Mouse (Mus musculus): ENCODE data around the gene Ubqln1. TPM values are rescaled to one million over a fixed set of nuclear protein-coding genes. Genes with fewer than 3 reads are reported as not detected.
"Not testable (repeated sequence)": the region's sequence is repeated elsewhere in the genome, so short reads cannot be mapped to it uniquely, and the experiment has no call there.

Ubqln1 gene
- total RNA-seq, 2 experiments from 2014 or later: 128 to 135 TPM

- no peak for DNase-seq (ENCODE audit: extremely low spot score in 1 of 2, low spot score in 2 of 2)
- intact Hi-C loops (cut with DNase I): no loop called here
Observed at GRCm38 (mm10) chr13:58163343-58163742, 52.1 kb downstream of the Ubqln1 start.

- intact Hi-C loops (cut with DNase I): no loop called here
- DNase-seq (ENCODE audit: extremely low spot score in 1 of 2, low spot score in 2 of 2): no peak
Observed at GRCm38 (mm10) chr13:58160761-58161160, 54.7 kb downstream of the Ubqln1 start.

DNA sequence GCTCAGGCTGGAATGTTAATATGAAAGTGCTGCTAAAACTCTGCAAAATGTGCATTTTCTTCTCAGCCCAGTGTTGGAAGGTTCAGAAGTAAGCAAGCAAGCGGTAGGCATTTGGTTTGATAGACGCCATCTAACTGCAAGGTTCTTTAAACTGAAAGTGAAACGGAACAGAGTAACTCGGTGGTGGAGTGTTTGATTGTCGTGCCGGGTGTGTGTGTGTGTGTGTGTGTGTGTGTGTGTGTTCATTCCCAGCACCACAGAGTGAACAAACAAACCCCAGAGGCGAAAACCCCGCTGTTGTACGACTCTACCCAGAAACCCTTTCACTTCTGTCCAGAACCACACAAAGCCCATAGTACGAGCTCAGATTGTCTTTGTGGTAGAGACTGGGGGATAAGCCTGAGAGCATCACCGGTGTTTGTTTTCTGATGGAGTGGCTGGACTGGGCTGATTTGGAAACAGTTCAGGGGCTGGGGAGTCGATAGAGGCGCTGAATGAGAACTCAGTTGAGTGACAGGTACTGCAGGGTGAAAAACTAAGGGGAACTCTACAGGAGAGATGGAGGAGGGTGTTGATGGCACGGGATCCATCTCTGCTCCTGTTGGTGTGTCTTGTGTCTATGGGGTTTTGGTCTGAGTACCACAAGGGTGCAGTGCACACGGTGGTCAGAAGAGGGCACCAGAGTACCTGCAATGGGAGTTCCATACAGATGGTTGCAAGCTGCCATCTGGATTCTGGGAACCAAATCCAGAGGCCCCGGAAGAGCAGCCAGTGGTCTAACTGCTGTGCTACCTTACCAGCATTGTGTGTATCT, 57.1 kb downstream of the Ubqln1 start:
- intact Hi-C loops (cut with DNase I): loop anchor here (5.0 to 10.0 kb wide), 2 partner anchors 229 to 426 kb away; partner anchors contain the start of gene 2210016F16Rik
- DNase-seq (ENCODE audit: extremely low spot score in 1 of 2, low spot score in 2 of 2): peak; percentile 88 to 89

DNA sequence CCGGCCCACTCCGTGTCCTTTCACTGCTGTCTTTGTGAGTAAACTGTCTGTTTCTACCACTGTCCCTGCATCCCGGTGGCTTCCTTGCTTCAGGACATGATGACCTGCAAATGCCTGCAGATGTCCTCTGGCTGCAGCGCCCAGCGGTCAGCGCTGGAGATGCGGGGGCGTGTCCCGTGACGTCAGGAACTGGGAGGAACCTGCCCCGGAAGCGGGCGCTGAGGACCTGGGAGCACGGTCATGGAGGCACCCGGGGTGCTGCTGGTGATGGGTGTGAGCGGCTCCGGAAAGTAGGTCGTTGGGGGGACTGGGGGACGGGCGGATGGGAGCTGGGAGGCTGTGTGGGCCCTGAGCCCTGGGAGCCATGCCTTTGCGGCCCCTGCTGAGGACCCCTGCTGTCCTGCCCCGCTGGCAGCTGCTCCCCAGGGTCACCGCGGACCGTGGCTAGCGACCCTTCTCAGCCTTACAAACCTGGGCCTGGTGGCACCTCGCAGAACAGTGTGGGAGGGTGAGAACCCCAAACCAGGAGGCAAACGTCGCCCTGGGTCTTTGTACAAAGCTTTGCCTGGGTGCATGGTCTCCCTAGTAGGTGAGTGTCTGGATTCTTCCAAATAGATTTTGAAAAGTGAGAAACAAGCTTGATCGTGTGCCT, 57.9 kb downstream of the Ubqln1 start, which contains the start of gene Idnk:
Gene Idnk, plus strand, starts transcription at position 203 of the 652 bp plus-strand sequence.
- intact Hi-C loops (cut with DNase I): loop anchor here (5.0 to 10.0 kb wide), 2 partner anchors 230 to 427 kb away; partner anchors contain the start of gene 2210016F16Rik
- DNase-seq (ENCODE audit: extremely low spot score in 1 of 2, low spot score in 2 of 2): peak; percentile 72 to 93

- intact Hi-C loops (cut with DNase I): loop anchor here (5.0 to 10.0 kb wide), 2 partner anchors 230 to 428 kb away; partner anchors contain the start of gene 2210016F16Rik
- no peak for DNase-seq (ENCODE audit: extremely low spot score in 1 of 2, low spot score in 2 of 2)
Observed at GRCm38 (mm10) chr13:58157036-58157435, 58.4 kb downstream of the Ubqln1 start.

- intact Hi-C loops (cut with DNase I): loop anchor here (5.0 to 10.0 kb wide), 2 partner anchors 231 to 429 kb away; partner anchors contain the start of gene 2210016F16Rik
- DNase-seq (ENCODE audit: extremely low spot score in 1 of 2, low spot score in 2 of 2): no peak
Observed at GRCm38 (mm10) chr13:58156031-58156430, 59.4 kb downstream of the Ubqln1 start.

GRCm38 (mm10) chr13:58150442-58150841, 65.0 kb downstream of the Ubqln1 start:
- intact Hi-C loops (cut with DNase I): loop anchor here (10.0 kb wide), 1 partner anchor 434 kb away; no protein-coding TSS in a partner anchor
- no peak for DNase-seq (ENCODE audit: extremely low spot score in 1 of 2, low spot score in 2 of 2)

GRCm38 (mm10) chr13:58149629-58150028, 65.8 kb downstream of the Ubqln1 start:
- DNase-seq (ENCODE audit: extremely low spot score in 1 of 2, low spot score in 2 of 2): no peak
- intact Hi-C loops (cut with DNase I): loop anchor here (10.0 kb wide), 1 partner anchor 435 kb away; no protein-coding TSS in a partner anchor

DNA sequence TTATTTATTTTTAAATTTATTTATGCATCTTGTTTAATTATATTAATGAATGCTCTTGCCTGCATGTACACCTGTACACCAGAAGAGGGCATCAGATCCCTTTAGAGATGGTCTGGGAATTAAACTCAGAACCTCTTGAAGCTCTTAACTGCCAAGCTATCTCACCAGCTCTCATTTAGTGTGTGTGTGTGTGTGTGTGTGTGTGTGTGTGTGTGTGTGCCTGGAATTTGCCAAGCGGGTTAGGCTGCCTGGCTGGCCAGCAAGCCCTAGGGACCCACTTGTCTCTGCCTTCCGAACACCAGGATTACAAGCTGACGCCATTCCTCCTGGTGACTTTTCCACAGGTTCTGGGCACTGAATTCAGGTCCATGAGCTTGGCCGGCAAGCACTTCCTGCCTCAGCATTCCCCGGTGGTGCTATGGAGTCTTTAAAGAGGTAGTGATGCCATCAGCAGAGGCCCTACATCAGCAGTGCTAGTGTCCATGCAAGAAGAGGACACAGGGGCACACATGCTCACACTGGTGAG, 66.4 kb downstream of the Ubqln1 start:
- no peak for DNase-seq (ENCODE audit: extremely low spot score in 1 of 2, low spot score in 2 of 2)

GRCm38 (mm10) chr13:58148256-58148831, 67.1 kb downstream of the Ubqln1 start:
- no peak for DNase-seq (ENCODE audit: extremely low spot score in 1 of 2, low spot score in 2 of 2)
- intact Hi-C loops (cut with DNase I): no loop called here

More for the DNA sequence above, 66.4 kb downstream of the Ubqln1 start:
- intact Hi-C loops (cut with DNase I): no loop called here

GRCm38 (mm10) chr13:58147760-58148159, 67.7 kb downstream of the Ubqln1 start:
- intact Hi-C loops (cut with DNase I): no loop called here
- DNase-seq (ENCODE audit: extremely low spot score in 1 of 2, low spot score in 2 of 2): no peak

DNA sequence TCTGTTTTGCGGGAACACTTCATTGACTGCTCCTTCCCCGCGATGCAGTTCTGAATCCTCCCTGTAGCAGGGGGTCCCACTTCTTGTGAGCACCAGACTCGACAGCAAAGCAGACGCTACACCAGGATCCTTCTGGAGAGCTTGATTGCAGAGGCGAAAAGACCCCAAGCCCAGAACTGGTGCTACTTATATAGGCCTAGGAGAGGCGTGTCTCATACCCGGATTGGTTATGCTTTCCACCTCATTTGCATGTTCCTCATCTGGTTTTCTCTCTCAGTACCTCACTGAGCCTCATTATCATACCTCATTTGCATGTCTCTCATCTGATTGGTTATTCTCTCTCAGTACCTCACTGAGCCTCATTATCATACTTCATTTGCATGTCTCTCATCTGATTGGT, 68.8 kb downstream of the Ubqln1 start:
- not testable (repeated sequence) for DNase-seq (ENCODE audit: extremely low spot score in 1 of 2, low spot score in 2 of 2)

DNA sequence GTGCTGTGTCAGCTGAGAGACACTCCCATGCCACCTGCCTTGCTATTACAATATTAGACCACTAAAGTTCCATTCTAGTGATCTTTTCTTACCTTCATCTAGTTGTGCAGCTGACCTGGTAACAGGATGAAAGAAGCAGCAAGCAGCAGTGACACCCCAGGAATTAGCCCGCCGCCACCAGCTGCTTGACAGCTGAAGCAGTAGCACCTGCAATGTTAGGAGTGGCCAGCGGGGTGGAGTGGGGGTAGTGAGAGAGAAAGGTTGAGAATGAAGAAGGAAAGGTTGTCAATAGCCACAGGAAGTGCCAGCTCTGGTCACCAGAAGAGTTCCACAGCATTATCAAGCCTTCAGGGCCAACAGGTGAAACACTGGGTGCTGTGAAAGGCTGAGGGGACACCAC, 83.8 kb downstream of the Ubqln1 start:
- DNase-seq (ENCODE audit: extremely low spot score in 1 of 2, low spot score in 2 of 2): no peak
- intact Hi-C loops (cut with DNase I): no loop called here

More for the DNA sequence above, 68.8 kb downstream of the Ubqln1 start:
- intact Hi-C loops (cut with DNase I): not testable (repeated sequence)

DNA sequence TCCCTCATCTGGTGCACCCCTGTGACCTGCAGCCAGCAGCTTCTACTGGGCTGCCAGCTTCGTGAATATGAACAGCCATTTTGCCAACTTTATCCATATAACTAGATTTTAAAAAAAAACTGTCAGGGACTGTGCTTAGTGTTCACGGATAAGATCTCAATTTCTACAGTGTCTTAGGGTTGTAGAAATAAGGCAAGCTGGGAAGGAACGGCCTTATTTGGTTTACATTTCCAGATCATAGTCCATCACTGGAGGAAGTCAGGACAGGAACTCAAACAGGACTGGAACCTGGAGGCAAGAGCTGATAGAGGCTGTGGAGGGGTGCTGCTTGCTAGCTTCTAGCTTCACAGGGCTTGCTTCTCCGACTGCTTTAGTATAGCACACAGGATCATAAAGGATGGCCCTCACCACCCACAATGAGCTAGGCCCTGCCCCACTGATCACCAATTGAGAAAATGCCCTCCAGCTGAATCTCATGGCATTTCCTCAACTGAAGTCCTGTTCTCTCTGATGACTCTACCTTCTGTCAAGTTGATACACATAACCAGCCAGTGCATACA, 85.7 kb downstream of the Ubqln1 start:
- intact Hi-C loops (cut with DNase I): no loop called here
- DNase-seq (ENCODE audit: extremely low spot score in 1 of 2, low spot score in 2 of 2): no peak

DNA sequence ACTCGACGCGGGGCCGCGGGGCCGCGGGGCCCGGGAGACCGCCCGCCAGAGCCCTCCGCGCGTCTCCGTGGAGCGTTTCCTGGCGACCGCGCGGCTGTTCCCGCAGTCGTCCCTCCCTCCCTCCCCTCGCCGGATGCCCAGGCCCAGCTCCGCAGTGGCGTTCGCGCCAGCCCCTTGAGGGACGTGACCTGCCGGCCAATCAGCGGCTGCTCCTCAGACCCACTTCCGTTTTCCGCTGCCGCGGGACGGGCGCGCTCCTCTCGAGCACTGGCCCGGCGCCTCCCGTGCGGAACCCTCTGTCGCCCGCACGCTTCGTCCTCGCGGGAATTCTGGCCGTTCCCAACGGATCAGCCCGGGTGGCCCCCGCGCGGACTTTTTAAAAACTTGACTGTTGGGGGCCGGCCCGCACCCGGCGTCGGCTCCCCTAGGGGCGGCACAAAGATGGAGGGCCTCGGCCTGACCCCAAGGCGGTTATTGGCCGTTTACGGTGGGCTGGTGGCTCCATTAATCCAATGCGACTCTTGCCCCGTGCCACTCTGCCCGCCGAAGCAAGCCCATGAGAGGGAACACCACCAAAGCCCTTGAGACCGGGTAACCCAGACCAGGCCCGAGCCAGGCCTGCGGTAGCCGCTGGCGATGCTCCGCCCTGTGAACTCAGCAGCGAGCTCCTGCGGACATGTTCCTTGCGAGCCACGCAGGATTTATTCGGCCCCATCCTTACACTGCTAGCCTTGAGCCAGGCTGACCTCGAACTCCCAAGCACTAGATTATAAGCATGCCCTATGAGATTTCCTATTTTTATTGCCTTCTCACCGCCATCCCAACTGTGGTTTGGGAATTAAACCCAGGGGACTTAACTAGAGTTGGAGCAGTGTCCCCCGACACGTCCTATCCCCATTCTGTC, 86.4 kb downstream of the Ubqln1 start:
- intact Hi-C loops (cut with DNase I): no loop called here
- peak; percentile 94 to 99 for DNase-seq (ENCODE audit: extremely low spot score in 1 of 2, low spot score in 2 of 2)

DNA sequence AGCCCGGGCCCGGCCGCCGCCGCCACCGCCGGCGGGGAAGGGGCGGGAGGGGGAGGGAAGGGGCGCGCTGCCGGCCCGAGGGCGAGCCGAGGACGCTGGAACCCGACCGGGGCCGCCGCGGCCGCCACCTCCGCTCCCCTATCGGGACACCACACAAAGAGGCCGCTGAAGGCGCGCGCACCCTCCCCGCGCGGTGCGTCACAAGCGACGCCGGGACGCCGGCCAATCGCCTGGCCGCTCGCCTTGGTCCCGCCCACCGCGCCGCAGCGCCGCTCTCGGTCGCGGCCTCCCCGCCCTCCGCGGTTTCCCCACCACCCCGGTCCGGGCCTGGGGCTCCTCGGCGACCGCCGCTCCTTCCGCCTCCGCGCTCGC, 87.1 kb downstream of the Ubqln1 start, which contains the start of gene Hnrnpa0:
Gene Hnrnpa0, minus strand, starts transcription at position 161 of the 372 bp plus-strand sequence.
- intact Hi-C loops (cut with DNase I): no loop called here
- DNase-seq (ENCODE audit: extremely low spot score in 1 of 2, low spot score in 2 of 2): peak; percentile 89 to 98

- peak; percentile 45 to 79 for DNase-seq (ENCODE audit: extremely low spot score in 1 of 2, low spot score in 2 of 2)
- intact Hi-C loops (cut with DNase I): no loop called here
Observed at GRCm38 (mm10) chr13:58127766-58128361, 87.6 kb downstream of the Ubqln1 start.

All from left cerebral cortex, postnatal 10 days (tissue).